Mouse (Mus musculus) intestine, postnatal 0 days (tissue): ENCODE results near the gene Reck. TPM values are rescaled to one million over a fixed set of nuclear protein-coding genes. Genes with fewer than 3 reads are reported as not detected.

Experiments
- ATAC-seq: fragments of 200-750 bp; cut with Nextera tagmentation; 2 replicates; pipeline ENCODE4 v1.8.0; 2017; ENCODE audit warnings: mild to moderate bottlenecking, moderate TSS enrichment, moderate library complexity
- H3K27ac ChIP-seq: fragments of 300-500 bp; sonication (generic); 2 replicates; pipeline ENCODE4 v1.5.1; 2014; ENCODE audit warnings: mild to moderate bottlenecking, low read depth, low read length, moderate library complexity
- H3K27me3 ChIP-seq: fragments of 300-500 bp; sonication (generic); replicated peaks from 2 replicates; pipeline ENCODE4 v1.6.1; 2014; ENCODE audit warnings: low read length, mixed read lengths; ENCODE audit not compliant: control insufficient read depth, insufficient read depth
- H3K36me3 ChIP-seq: fragments of 300-500 bp; sonication (generic); 2 replicates; pipeline ENCODE4 v1.6.1; 2014; ENCODE audit warnings: mild to moderate bottlenecking, moderate library complexity; ENCODE audit not compliant: control insufficient read depth, insufficient read depth
- H3K4me1 ChIP-seq: fragments of 300-500 bp; sonication (generic); replicated peaks from 2 replicates; pipeline ENCODE4 v1.6.1; 2014; ENCODE audit warnings: antibody characterized with exemption, low read length, mixed read lengths; ENCODE audit not compliant: control insufficient read depth, insufficient read depth
- H3K4me2 ChIP-seq: fragments of 300-500 bp; sonication (generic); replicated peaks from 2 replicates; pipeline ENCODE4 v1.6.1; 2014; ENCODE audit warnings: low read depth, mild to moderate bottlenecking, moderate library complexity
- H3K4me3 ChIP-seq: fragments of 300-500 bp; sonication (generic); 2 replicates; pipeline ENCODE4 v1.5.1; 2014; ENCODE audit warnings: low read depth, low read length
- H3K9ac ChIP-seq: fragments of 300-500 bp; sonication (generic); 2 replicates; pipeline ENCODE4 v1.6.1; 2014; ENCODE audit warnings: mild to moderate bottlenecking, low read depth, low read length
- H3K9me3 ChIP-seq: fragments of 300-500 bp; sonication (generic); 2 replicates; pipeline ENCODE4 v1.6.1; 2016; ENCODE audit warnings: mixed run types; ENCODE audit not compliant: control insufficient read depth
- CTCF ChIP-seq: sonication (generic); IDR thresholded peaks from 2 replicates; pipeline ENCODE4 v1.5.1; 2016; ENCODE audit warnings: low read depth, mild to moderate bottlenecking, control low read depth, antibody characterized with exemption, moderate library complexity
- WGBS: fragments of 180-500 bp; shearing (Covaris S2); extraction: QIAGEN DNeasy Blood & Tissue Kit; methylation state at CpG from one replicate; pipeline ENCODE4 v1.1.7; 2014; 5-methylcytosine and 5-hydroxymethylcytosine counted together
- polyA plus RNA-seq: library from polyadenylated mRNA; unstranded; fragments of >200 nt; fragmentation: Nextera tagmentation; extraction: Ambion mirVana; gene quantifications from 2 replicates; pipeline ENCODE4 v1.2.1, GENCODE M21; 2015

Gene Reck
- polyA plus RNA-seq, 1 experiment from 2014 or later = 5.7 TPM

DNA sequence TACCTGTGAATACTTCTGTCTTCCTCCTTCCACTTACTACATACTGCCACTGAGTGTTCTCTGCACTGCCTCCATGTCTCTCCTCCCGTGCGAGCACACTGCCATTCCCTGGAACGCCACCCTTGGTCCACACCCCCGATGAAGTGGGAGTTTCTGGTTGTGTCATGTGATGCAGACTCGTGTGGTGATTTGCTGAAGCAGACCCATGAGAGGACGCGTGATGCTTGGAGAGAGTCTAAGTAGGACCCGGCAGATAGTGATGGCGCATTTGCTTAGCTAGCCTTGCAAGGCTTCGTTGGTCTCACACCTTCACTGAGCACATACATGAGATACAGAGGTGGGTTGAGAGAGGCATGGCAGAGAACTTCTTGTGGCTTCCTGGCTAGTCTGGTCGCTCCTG, 117.7 kb downstream of the Reck start:
- no peaks in the 10 kb centered on the region for H3K27me3 ChIP-seq
- ATAC-seq = no peak

DNA sequence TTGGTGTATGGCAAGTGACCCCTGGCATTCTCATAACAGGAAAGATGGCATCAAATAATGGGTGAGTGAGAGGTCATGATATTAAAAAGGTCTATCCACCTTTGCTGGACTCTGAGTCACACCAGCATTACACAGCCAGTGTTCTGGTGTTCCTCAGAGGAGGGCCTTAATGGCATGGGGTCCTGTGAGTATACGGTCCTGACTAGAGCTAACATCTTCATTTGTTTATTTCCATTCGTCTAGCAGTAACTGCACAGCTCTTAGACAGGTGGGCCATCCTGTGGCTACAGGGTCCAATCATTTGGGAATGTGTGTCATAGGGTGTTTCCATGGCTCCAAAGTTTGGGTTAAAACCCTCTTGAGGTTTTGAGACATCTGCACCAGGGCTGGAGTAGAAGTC, 119.0 kb downstream of the Reck start:
- Histone ChIP-seq H3K9ac (no peak overlapping the region), H3K27me3 (no peaks in the 10 kb centered on the region), H3K9me3 (no peaks in the 10 kb centered on the region), H3K4me2 (no peak overlapping the region), H3K4me3 (no peak overlapping the region), H3K36me3 (no peaks in the 10 kb centered on the region), H3K27ac (no peak overlapping the region), H3K4me1 (no peaks in the 10 kb centered on the region)
- WGBS = 53% methylated on average over 2 of the region's 2 CpGs
- no peak for ATAC-seq
- TF ChIP-seq CTCF = no peak

More for the DNA sequence above, 117.7 kb downstream of the Reck start:
- no peaks in the 10 kb centered on the region for H3K4me1 ChIP-seq
- TF ChIP-seq CTCF = no peak
- H3K36me3 ChIP-seq = no peaks in the 10 kb centered on the region
- WGBS = 90% methylated on average over 11 of the region's 11 CpGs
- H3K9me3 ChIP-seq = no peaks in the 10 kb centered on the region
- H3K9ac ChIP-seq = no peak overlapping the region
- no peak overlapping the region for H3K27ac ChIP-seq
- no peak overlapping the region for H3K4me2 ChIP-seq
- no peak overlapping the region for H3K4me3 ChIP-seq

Other genes with a start within 250 kb of the Reck start
- 3.5 and 4.1 TPM in 2 replicates for gene Npr2, start 243.6 kb upstream of the Reck start, polyA plus RNA-seq
- 0.08 and 0.22 TPM in 2 replicates for gene Spag8, start 221.9 kb upstream of the Reck start, polyA plus RNA-seq
- gene Hint2, start 219.1 kb upstream of the Reck start, polyA plus RNA-seq = 270 and 305 TPM in 2 replicates
- 1.6 and 1.9 TPM in 2 replicates for gene Tmem8b, start 206.6 kb upstream of the Reck start, polyA plus RNA-seq
- 6.0 and 6.7 TPM in 2 replicates for gene Fam221b, start 206.4 kb upstream of the Reck start, polyA plus RNA-seq
- not detected in 2 replicates for gene Olfr70, start 174.7 kb upstream of the Reck start, polyA plus RNA-seq
- not detected in 2 replicates for gene Olfr71, start 165.3 kb upstream of the Reck start, polyA plus RNA-seq
- gene Hrct1, start 148.3 kb upstream of the Reck start, polyA plus RNA-seq = 1.6 and 2.1 TPM in 2 replicates
- 0.47 and 0.51 TPM in 2 replicates for gene Spaar, start 145.5 kb upstream of the Reck start, polyA plus RNA-seq
- gene Olfr159, start 104.5 kb upstream of the Reck start, polyA plus RNA-seq = not detected in 2 replicates
- not detected in 2 replicates for gene Olfr156, start 51.6 kb upstream of the Reck start, polyA plus RNA-seq
- gene Olfr157, start 35.3 kb upstream of the Reck start, polyA plus RNA-seq = not detected in 2 replicates
- gene Olfr155, start 24.0 kb upstream of the Reck start, polyA plus RNA-seq = not detected in 2 replicates
- gene Glipr2, start 81.9 kb downstream of the Reck start, polyA plus RNA-seq = 25.2 and 26.8 TPM in 2 replicates
- not detected in 2 replicates for gene Ccin, start 108.0 kb downstream of the Reck start, polyA plus RNA-seq
- gene Clta, start 128.9 kb downstream of the Reck start, polyA plus RNA-seq = 343 and 352 TPM in 2 replicates
- 22.2 and 30.4 TPM in 2 replicates for gene Gne, start 208.6 kb downstream of the Reck start, polyA plus RNA-seq